Mouse (Mus musculus) cerebellum, adult 9-11 months (tissue): ENCODE measurements at regions not wholly inside any gene's neighbourhood (a gene's known extent, or its start where the extent isn't known, plus 50 kb on each side); places are given as distances from the start of the nearest gene placed in this dataset.
"Not testable (repeated sequence)": the region's sequence is repeated elsewhere in the genome, so short reads cannot be mapped to it uniquely, and the experiment has no call there.

Source experiments
- DNase-seq: peaks from one replicate; pipeline ENCODE4 v3.0.0; 2022

- peak; percentile 80 for DNase-seq
These were observed 74.4 kb upstream of the Oxtr start for GRCm38 (mm10) chr6:112564119-112564518.

GRCm38 (mm10) chr6:112563659-112564058 is 73.9 kb upstream of the Oxtr start:
- not testable (repeated sequence) for DNase-seq

GRCm38 (mm10) chr6:112562039-112562438 is 72.3 kb upstream of the Oxtr start:
- DNase-seq = no peak

- DNase-seq = no peak
These were observed 71.8 kb upstream of the Oxtr start for GRCm38 (mm10) chr6:112561568-112561967.

GRCm38 (mm10) chr6:112559549-112559948 is 69.8 kb upstream of the Oxtr start:
- no peak for DNase-seq

GRCm38 (mm10) chr6:112557516-112557915 is 67.8 kb upstream of the Oxtr start:
- no peak for DNase-seq

- DNase-seq = no peak
These were observed 66.8 kb upstream of the Oxtr start for GRCm38 (mm10) chr6:112556401-112557165.

- DNase-seq = no peak
These were observed 64.3 kb upstream of the Oxtr start for GRCm38 (mm10) chr6:112554091-112554490.

GRCm38 (mm10) chr6:112553231-112553920 is 63.6 kb upstream of the Oxtr start:
- DNase-seq = no peak

GRCm38 (mm10) chr6:112552560-112552959 is 62.8 kb upstream of the Oxtr start:
- DNase-seq = no peak

GRCm38 (mm10) chr6:112551298-112551697 is 61.6 kb upstream of the Oxtr start:
- no peak for DNase-seq

GRCm38 (mm10) chr6:112547251-112547650 is 57.5 kb upstream of the Oxtr start:
- no peak for DNase-seq

GRCm38 (mm10) chr6:112546033-112546432 is 56.3 kb upstream of the Oxtr start:
- no peak for DNase-seq

GRCm38 (mm10) chr6:112544315-112544714 is 54.6 kb upstream of the Oxtr start:
- no peak for DNase-seq

GRCm38 (mm10) chr6:112542692-112543091 is 52.9 kb upstream of the Oxtr start:
- DNase-seq = no peak
